Comparison of ENCODE assay signal across 27 mouse cellular contexts in the genomic region with DNA sequence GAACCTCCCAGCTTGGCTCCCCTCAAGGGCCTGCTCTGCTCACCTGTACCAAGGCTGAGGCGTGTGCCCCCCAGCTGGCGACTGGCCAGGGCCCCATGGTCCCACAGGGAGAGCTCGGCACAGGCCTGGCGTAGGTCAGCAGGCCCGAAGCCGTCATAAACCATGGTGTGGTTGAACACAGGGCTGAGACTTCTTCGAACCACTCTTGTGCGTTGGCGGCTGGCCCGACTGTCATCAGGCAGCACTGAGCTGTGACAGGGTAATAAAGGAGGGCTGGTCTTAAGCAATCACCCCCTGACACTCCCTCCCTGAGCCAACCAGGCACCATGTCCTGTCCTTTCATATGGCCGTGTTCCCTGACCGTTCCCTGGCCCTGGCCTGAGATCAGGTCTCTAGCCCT. TPM values are rescaled to one million over a fixed set of nuclear protein-coding genes. Genes with fewer than 3 reads are reported as not detected.
DNase-seq lines count a peak whose midpoint lies in the region; ATAC-seq and TF ChIP-seq lines count a peak whose summit lies in the region.
"Had no signal": no experiment of that assay in that cellular context is flagged by ENCODE, and none has a peak within 500 bp of the region (broad histone marks: within the 10 kb centered on the region; RNA-seq: fewer than 3 reads in every experiment).

No protein-coding gene starts in this region.

- TF ChIP-seq CTCF in gastrocnemius, adult 2 months (IDR thresholded peaks at IDR 0.05): no peak
- no peak for TF ChIP-seq CTCF in kidney, postnatal 0 days (IDR thresholded peaks at IDR 0.05; ENCODE audit: low read depth)

- intact Hi-C loops in gastrocnemius, adult 2 months (cut with DNase I): no loop called here

- peak; percentile 64 for DNase-seq in gastrocnemius, adult 2 months
- DNase-seq in gastrocnemius, adult 18-20 months (ENCODE audit: low spot score): no peak
- DNase-seq in kidney, postnatal 0 days (ENCODE audit: low spot score): peak; percentile 53
- DNase-seq in kidney, adult 8-10 months: no peak
- DNase-seq in testis, postnatal 10 days (ENCODE audit: low spot score): peak; percentile 63
- DNase-seq in testis, postnatal 14 days (ENCODE audit: low spot score): no peak
- DNase-seq in forebrain, embryonic 11.5 days (ENCODE audit: low spot score): no peak
- DNase-seq: cerebellum, adult 18-20 months; cerebellum, postnatal 36 days; gastrocnemius, postnatal 10 days; heart, postnatal 4 days; kidney, postnatal 14 days; lung, adult 18-20 months; lung, postnatal 14 days; midbrain, embryonic 14.5 days; thymus, adult 18-20 months; thymus, postnatal 36 days had no signal

- H3K4me3 ChIP-seq in gastrocnemius, adult 2 months: no peak overlapping the region
- H3K4me3 ChIP-seq in kidney, postnatal 0 days (replicated peaks; ENCODE audit: low read depth, low read length): no peak overlapping the region
- H3K4me3 ChIP-seq in forebrain, embryonic 11.5 days (ENCODE audit: low read depth, low read length): no peak overlapping the region
- H3K4me3 ChIP-seq: heart, embryonic 10.5 days; hindbrain, embryonic 15.5 days; limb, embryonic 13.5 days; liver, embryonic 12.5 days; neural tube, embryonic 12.5 days had no signal

- H3K27me3 ChIP-seq in kidney, postnatal 0 days (ENCODE audit: insufficient read depth, low read length): 0 out of 2 replicates have a peak, but pooled peaks cover 5% of the 10 kb centered on the region
- H3K27me3 ChIP-seq in forebrain, embryonic 11.5 days (ENCODE audit: control insufficient read depth, insufficient read depth, low read length): peaks cover 46% of the 10 kb centered on the region

- H3K36me3 ChIP-seq in kidney, postnatal 0 days (ENCODE audit: insufficient read depth, low read length): no peaks in the 10 kb centered on the region
- H3K36me3 ChIP-seq in forebrain, embryonic 11.5 days (ENCODE audit: control insufficient read depth, insufficient read depth, low read length): no peaks in the 10 kb centered on the region
- H3K36me3 ChIP-seq: heart, embryonic 10.5 days; hindbrain, embryonic 15.5 days; limb, embryonic 13.5 days; liver, embryonic 12.5 days; neural tube, embryonic 12.5 days had no signal

- no peaks in the 10 kb centered on the region for H3K9me3 ChIP-seq in kidney, postnatal 0 days (replicated peaks; ENCODE audit: low read length)
- no peaks in the 10 kb centered on the region for H3K9me3 ChIP-seq in forebrain, embryonic 11.5 days (ENCODE audit: control insufficient read depth, low read length)
- H3K9me3 ChIP-seq: heart, embryonic 10.5 days; hindbrain, embryonic 15.5 days; limb, embryonic 13.5 days; liver, embryonic 12.5 days; neural tube, embryonic 12.5 days had no signal

- peaks cover 9% of the 10 kb centered on the region; the same call in 1 of the 2 replicates for H3K4me1 ChIP-seq in kidney, postnatal 0 days (replicated peaks; ENCODE audit: insufficient read depth, low read length)
- peaks cover 7% of the 10 kb centered on the region for H3K4me1 ChIP-seq in forebrain, embryonic 11.5 days (replicated peaks; ENCODE audit: control insufficient read depth, insufficient read depth, low read length)

- WGBS in kidney, postnatal 0 days: 32% methylated on average over 12 of the region's 12 CpGs
- 88% methylated on average over 12 of the region's 12 CpGs for WGBS in forebrain, embryonic 11.5 days

- H3K27ac ChIP-seq in gastrocnemius, adult 2 months: no peak overlapping the region
- H3K27ac ChIP-seq in kidney, postnatal 0 days: no peak overlapping the region
- no peak overlapping the region for H3K27ac ChIP-seq in forebrain, embryonic 11.5 days (ENCODE audit: low read depth, low read length)
- H3K27ac ChIP-seq: heart, embryonic 10.5 days; hindbrain, embryonic 15.5 days; limb, embryonic 13.5 days; liver, embryonic 12.5 days; neural tube, embryonic 12.5 days had no signal

- H3K4me2 ChIP-seq in kidney, postnatal 0 days (ENCODE audit: low read length): no peak overlapping the region
- H3K4me2 ChIP-seq in forebrain, embryonic 11.5 days (ENCODE audit: low read depth, low read length, severe bottlenecking): no peak overlapping the region
- H3K4me2 ChIP-seq: hindbrain, embryonic 15.5 days; limb, embryonic 13.5 days; liver, embryonic 12.5 days; neural tube, embryonic 12.5 days had no signal

- ATAC-seq in kidney, postnatal 0 days (replicated peaks; ENCODE audit: low FRiP score, low read depth): no peak
- no peak for ATAC-seq in forebrain, embryonic 11.5 days (replicated peaks; ENCODE audit: low FRiP score)
- ATAC-seq: forebrain, embryonic 14.5 days; liver, embryonic 12.5 days had no signal

- no peak overlapping the region for H3K9ac ChIP-seq in kidney, postnatal 0 days (ENCODE audit: low read depth, low read length)
- no peak overlapping the region for H3K9ac ChIP-seq in forebrain, embryonic 11.5 days (ENCODE audit: low read length)
- H3K9ac ChIP-seq: hindbrain, embryonic 15.5 days; limb, embryonic 13.5 days; liver, embryonic 12.5 days; neural tube, embryonic 12.5 days had no signal

RNA-seq across cellular contexts. Expression of gene Sytl1, which starts 9.5 kb away (rescaled TPM):
- total RNA-seq in gastrocnemius, adult 2 months (2021): not detected
- under 1 TPM; 0.12 to 0.14 TPM for total RNA-seq in gastrocnemius, adult 18-20 months (2021)
- polyA plus RNA-seq in kidney, postnatal 0 days (2015; fragmentation: Nextera tagmentation; extraction: Ambion mirVana): 2.5 and 2.8 TPM in 2 replicates
- polyA plus RNA-seq in forebrain, embryonic 11.5 days (2014; fragmentation: Nextera tagmentation; extraction: Ambion mirVana): 1.5 and 2.8 TPM in 2 replicates

RNA-seq across cellular contexts. Expression of gene Map3k6, which starts 12.8 kb away (rescaled TPM):
- 10 to 100 TPM; 10.5 to 15.0 TPM for total RNA-seq in gastrocnemius, adult 2 months (2021)
- total RNA-seq in gastrocnemius, adult 18-20 months (2021): 10 to 100 TPM in 1 of 2 experiments, 1 to 10 TPM in 1; 8.8 to 11.4 TPM
- polyA plus RNA-seq in kidney, postnatal 0 days (2015; fragmentation: Nextera tagmentation; extraction: Ambion mirVana): 3.4 and 4.2 TPM in 2 replicates
- 1.2 and 3.0 TPM in 2 replicates for polyA plus RNA-seq in forebrain, embryonic 11.5 days (2014; fragmentation: Nextera tagmentation; extraction: Ambion mirVana)

RNA-seq across cellular contexts. Expression of gene Tmem222, which starts 24.2 kb away (rescaled TPM):
- 10 to 100 TPM; 21.6 to 25.7 TPM for total RNA-seq in gastrocnemius, adult 2 months (2021)
- total RNA-seq in gastrocnemius, adult 18-20 months (2021): 10 to 100 TPM; 26.8 to 26.9 TPM
- 74.5 and 81.2 TPM in 2 replicates for polyA plus RNA-seq in kidney, postnatal 0 days (2015; fragmentation: Nextera tagmentation; extraction: Ambion mirVana)
- 80.6 and 90.9 TPM in 2 replicates for polyA plus RNA-seq in forebrain, embryonic 11.5 days (2014; fragmentation: Nextera tagmentation; extraction: Ambion mirVana)

RNA-seq across cellular contexts. Expression of gene Gpr3, which starts 41.1 kb away (rescaled TPM):
- total RNA-seq in gastrocnemius, adult 2 months (2021): not detected
- not detected for total RNA-seq in gastrocnemius, adult 18-20 months (2021)
- 0.11 and 0.54 TPM in 2 replicates for polyA plus RNA-seq in kidney, postnatal 0 days (2015; fragmentation: Nextera tagmentation; extraction: Ambion mirVana)
- polyA plus RNA-seq in forebrain, embryonic 11.5 days (2014; fragmentation: Nextera tagmentation; extraction: Ambion mirVana): 0.37 TPM in 1 of 2 replicates, not detected in the other
- total RNA-seq: gastrocnemius, postnatal 10 days; megakaryocyte, adult 5-6 weeks had no signal
- polyA plus RNA-seq: liver, embryonic 12.5 days had no signal

RNA-seq across cellular contexts. Expression of gene Cd164l2, which starts 41.5 kb away (rescaled TPM):
- under 1 TPM in 1 of 2 experiments, not detected in 1; 0.26 TPM for total RNA-seq in gastrocnemius, adult 2 months (2021)
- not detected for total RNA-seq in gastrocnemius, adult 18-20 months (2021)
- polyA plus RNA-seq in kidney, postnatal 0 days (2015; fragmentation: Nextera tagmentation; extraction: Ambion mirVana): 19.1 and 19.6 TPM in 2 replicates
- polyA plus RNA-seq in forebrain, embryonic 11.5 days (2014; fragmentation: Nextera tagmentation; extraction: Ambion mirVana): not detected in 2 replicates
- total RNA-seq: gastrocnemius, postnatal 10 days; granulocyte monocyte progenitor cell, adult 5-6 weeks; heart, postnatal 4 days; megakaryocyte, adult 5-6 weeks; MEL had no signal
- polyA plus RNA-seq: heart, embryonic 16.5 days had no signal

Comparison
In these comparisons a context has a peak if more than half of its experiments do, and no peak if none do; other contexts are left out.
1. DNase-seq: peak in gastrocnemius, adult 2 months (single experiment), kidney, postnatal 0 days (single experiment) and testis, postnatal 10 days (single experiment); none in gastrocnemius, adult 18-20 months (single experiment), kidney, adult 8-10 months (0 of 2), testis, postnatal 14 days (single experiment) and forebrain, embryonic 11.5 days (single experiment).